Mouse (Mus musculus) intestine, embryonic 15.5 days (tissue): ENCODE data around the gene Olfr1396. TPM values are rescaled to one million over a fixed set of nuclear protein-coding genes. Genes with fewer than 3 reads are reported as not detected.
"Not testable (repeated sequence)": the region's sequence is repeated elsewhere in the genome, so short reads cannot be mapped to it uniquely, and the experiment has no call there.

Source experiments
- ATAC-seq: fragments of 200-750 bp; cut with Nextera tagmentation; 2 replicates; pipeline ENCODE4 v1.8.0; 2017; ENCODE audit warnings: moderate TSS enrichment, moderate library complexity
- H3K27ac ChIP-seq: fragments of 300-500 bp; sonication (generic); 2 replicates; pipeline ENCODE4 v1.5.1; 2015; ENCODE audit warnings: mild to moderate bottlenecking, inconsistent platforms
- H3K27me3 ChIP-seq: fragments of 300-500 bp; sonication (generic); replicated peaks from 2 replicates; pipeline ENCODE4 v1.6.1; 2015; ENCODE audit warnings: inconsistent platforms
- H3K36me3 ChIP-seq: fragments of 300-500 bp; sonication (generic); 2 replicates; pipeline ENCODE4 v1.6.1; 2015; ENCODE audit warnings: inconsistent platforms
- H3K4me1 ChIP-seq: fragments of 300-500 bp; sonication (generic); replicated peaks from 2 replicates; pipeline ENCODE4 v1.6.1; 2015; ENCODE audit warnings: inconsistent platforms
- H3K4me2 ChIP-seq: fragments of 300-500 bp; sonication (generic); replicated peaks from 2 replicates; pipeline ENCODE4 v1.6.1; 2015; ENCODE audit warnings: mild to moderate bottlenecking, inconsistent platforms
- H3K4me3 ChIP-seq: fragments of 300-500 bp; sonication (generic); replicated peaks from 2 replicates; pipeline ENCODE4 v1.5.1; 2015; ENCODE audit warnings: inconsistent platforms
- H3K9ac ChIP-seq: fragments of 300-500 bp; sonication (generic); 2 replicates; pipeline ENCODE4 v1.6.1; 2015; ENCODE audit warnings: inconsistent platforms
- H3K9me3 ChIP-seq: fragments of 300-500 bp; sonication (generic); 2 replicates; pipeline ENCODE4 v1.6.1; 2016; ENCODE audit warnings: inconsistent platforms
- WGBS: fragments of 180-500 bp; shearing (Covaris S2); methylation state at CpG from one replicate; pipeline ENCODE4 v1.1.7; 2015; 5-methylcytosine and 5-hydroxymethylcytosine counted together
- polyA plus RNA-seq: library from polyadenylated mRNA; unstranded; fragments of >200 nt; fragmentation: Nextera tagmentation; extraction: Ambion mirVana; gene quantifications from 2 replicates; pipeline ENCODE4 v1.2.1, GENCODE M21; 2015

Gene Olfr1396
- polyA plus RNA-seq, 1 experiment from 2014 or later: not detected

GRCm38 (mm10) chr11:49068358-49068757 is 46.3 kb downstream of the Olfr1396 start:
- Histone ChIP-seq H3K9ac (no peak overlapping the region), H3K4me1 (no peaks in the 10 kb centered on the region), H3K9me3 (no peaks in the 10 kb centered on the region), H3K27ac (no peak overlapping the region), H3K4me2 (no peak overlapping the region), H3K27me3 (no peaks in the 10 kb centered on the region), H3K4me3 (no peak overlapping the region), H3K36me3 (no peaks in the 10 kb centered on the region)
- 90% methylated on average over 1 of the region's 1 CpGs for WGBS
- no peak for ATAC-seq

- not testable (repeated sequence) for H3K4me3 ChIP-seq, H3K27ac ChIP-seq, H3K27me3 ChIP-seq, ATAC-seq, H3K9me3 ChIP-seq, H3K9ac ChIP-seq, H3K4me2 ChIP-seq, H3K36me3 ChIP-seq, H3K4me1 ChIP-seq
- WGBS: 72% methylated on average over 5 of the region's 5 CpGs
Measured at GRCm38 (mm10) chr11:49063713-49064469, 50.8 kb downstream of the Olfr1396 start, which contains the start of gene Tgtp2. Tgtp2 (minus strand) TSS chr11:49064206.

GRCm38 (mm10) chr11:49061865-49062264 is 52.8 kb downstream of the Olfr1396 start:
- H3K4me2 ChIP-seq, H3K36me3 ChIP-seq, H3K27ac ChIP-seq, ATAC-seq, H3K27me3 ChIP-seq, H3K4me3 ChIP-seq, H3K4me1 ChIP-seq, H3K9ac ChIP-seq, H3K9me3 ChIP-seq: not testable (repeated sequence)
- WGBS: 61% methylated on average over 2 of the region's 2 CpGs

- H3K9ac ChIP-seq, H3K36me3 ChIP-seq, H3K9me3 ChIP-seq, H3K4me2 ChIP-seq, H3K4me1 ChIP-seq, H3K27me3 ChIP-seq, H3K27ac ChIP-seq, H3K4me3 ChIP-seq, ATAC-seq: not testable (repeated sequence)
- 67% methylated on average over 2 of the region's 3 CpGs for WGBS
Measured at GRCm38 (mm10) chr11:49060061-49060460, 54.6 kb downstream of the Olfr1396 start.

Other genes starting within 250 kb of the Olfr1396 start
- 16.0 and 16.4 TPM in 2 replicates for gene Irgm1, start 243.2 kb downstream of the Olfr1396 start, polyA plus RNA-seq
- 0.23 and 0.30 TPM in 2 replicates for gene Gm5431, start 212.7 kb downstream of the Olfr1396 start, polyA plus RNA-seq
- gene Psme2b, start 168.7 kb downstream of the Olfr1396 start, polyA plus RNA-seq: 4.5 and 5.0 TPM in 2 replicates
- not detected in 2 replicates for gene Olfr56, start 136.0 kb downstream of the Olfr1396 start, polyA plus RNA-seq
- gene 9930111J21Rik1, start 135.5 kb downstream of the Olfr1396 start, polyA plus RNA-seq: 0.67 and 1.0 TPM in 2 replicates
- not detected in 2 replicates for gene Gm12185, start 122.6 kb downstream of the Olfr1396 start, polyA plus RNA-seq
- gene Tgtp1, start 120.7 kb downstream of the Olfr1396 start, polyA plus RNA-seq: 1.8 and 2.2 TPM in 2 replicates
- 0.76 and 1.1 TPM in 2 replicates for gene 9930111J21Rik2, start 63.6 kb downstream of the Olfr1396 start, polyA plus RNA-seq
- gene Tgtp2, start 50.7 kb downstream of the Olfr1396 start, polyA plus RNA-seq: 0.56 and 0.88 TPM in 2 replicates
- 3.1 and 3.2 TPM in 2 replicates for gene Ifi47, start 38.3 kb downstream of the Olfr1396 start, polyA plus RNA-seq
- not detected in 2 replicates for gene Olfr1395, start 27.4 kb upstream of the Olfr1396 start, polyA plus RNA-seq
- not detected in 2 replicates for gene Olfr1394, start 39.5 kb upstream of the Olfr1396 start, polyA plus RNA-seq
- 1.7 and 2.2 TPM in 2 replicates for gene Btnl9, start 72.3 kb upstream of the Olfr1396 start, polyA plus RNA-seq
- 24.4 and 28.6 TPM in 2 replicates for gene Zfp62, start 88.4 kb upstream of the Olfr1396 start, polyA plus RNA-seq
- gene Mgat1, start 129.3 kb upstream of the Olfr1396 start, polyA plus RNA-seq: 53.5 and 61.2 TPM in 2 replicates
- gene Olfr1393, start 163.4 kb upstream of the Olfr1396 start, polyA plus RNA-seq: not detected in 2 replicates
- not detected in 2 replicates for gene Olfr1392, start 170.4 kb upstream of the Olfr1396 start, polyA plus RNA-seq
- gene Olfr10, start 189.9 kb upstream of the Olfr1396 start, polyA plus RNA-seq: not detected in 2 replicates
- not detected in 2 replicates for gene Olfr1391, start 207.9 kb upstream of the Olfr1396 start, polyA plus RNA-seq
- gene Olfr1390, start 220.3 kb upstream of the Olfr1396 start, polyA plus RNA-seq: not detected in 2 replicates